Mouse (Mus musculus) G1E (cell line): Measurements from ENCODE around the gene Fxyd7. TPM values are rescaled to one million over a fixed set of nuclear protein-coding genes. Genes with fewer than 3 reads are reported as not detected.

Source experiments
- ATAC-seq: 2 replicates; pipeline ENCODE4 v1.8.0; 2016; ENCODE audit warnings: mild to moderate bottlenecking; ENCODE audit not compliant: insufficient number of reproducible peaks, poor library complexity, low FRiP score, severe bottlenecking; ENCODE audit errors: extremely low read depth
- DNase-seq: peaks from one replicate; pipeline ENCODE4 v3.0.0; 2012; ENCODE audit warnings: low spot score
- H3K27me3 ChIP-seq: 2 replicates; pipeline ENCODE4 v1.6.1; 2012; ENCODE audit warnings: mild to moderate bottlenecking, low read length, inconsistent platforms; ENCODE audit not compliant: insufficient read depth
- H3K36me3 ChIP-seq: replicated peaks from 2 replicates; pipeline ENCODE3; 2012; ENCODE audit warnings: mild to moderate bottlenecking, inconsistent platforms
- H3K4me1 ChIP-seq: 2 replicates; pipeline ENCODE4 v1.6.1; 2012; ENCODE audit warnings: low read depth, low read length, inconsistent platforms, mixed read lengths; ENCODE audit not compliant: insufficient read depth
- H3K4me3 ChIP-seq: 2 replicates; pipeline ENCODE4 v1.5.1; 2012; ENCODE audit warnings: low read depth, mild to moderate bottlenecking, inconsistent platforms, low read length, moderate library complexity, mixed read lengths
- H3K9me3 ChIP-seq: replicated peaks from 2 replicates; pipeline ENCODE4 v1.6.1; 2012; ENCODE audit warnings: inconsistent platforms
- CTCF ChIP-seq: IDR thresholded peaks from 2 replicates; pipeline ENCODE4 v1.5.1; 2012; ENCODE audit warnings: low read depth, low read length, inconsistent platforms, mixed read lengths
- GATA1 ChIP-seq: IDR thresholded peaks from 2 replicates; pipeline ENCODE4 v1.6.1; 2012; ENCODE audit warnings: borderline replicate concordance, low read length, inconsistent platforms, mixed read lengths
- GATA2 ChIP-seq: IDR thresholded peaks from 2 replicates; pipeline ENCODE4 v1.6.1; 2012; ENCODE audit warnings: low read depth, low read length, inconsistent platforms, borderline replicate concordance
- POLR2AphosphoS5 ChIP-seq: IDR thresholded peaks from 2 replicates; pipeline ENCODE4 v1.6.1; 2012; ENCODE audit warnings: low read depth, low read length, inconsistent platforms; ENCODE audit not compliant: insufficient replicate concordance
- TAL1 ChIP-seq: conservative IDR thresholded peaks from 2 replicates; pipeline ENCODE4 v1.6.1; 2012; ENCODE audit warnings: low read depth, low read length, inconsistent platforms, mixed read lengths
- polyA plus RNA-seq: library from polyadenylated mRNA; stranded (reverse); fragments of >175 nt; gene quantifications from 2 replicates; pipeline ENCODE4 v1.2.3, GENCODE M21; 2012
- total RNA-seq, 2 experiments: library from RNA; stranded (forward) in 1 of 2; stranded (reverse) in 1 of 2; fragments of 200-1000 nt in 1 of 2; fragments of >200 nt in 1 of 2; fragmentation: Nextera tagmentation in 1 of 2; gene quantifications; 2 replicates each; pipeline ENCODE4 v1.2.3; 2014 to 2017

The Fxyd7 gene
- total and polyA plus RNA-seq, 3 experiments = not detected

DNA sequence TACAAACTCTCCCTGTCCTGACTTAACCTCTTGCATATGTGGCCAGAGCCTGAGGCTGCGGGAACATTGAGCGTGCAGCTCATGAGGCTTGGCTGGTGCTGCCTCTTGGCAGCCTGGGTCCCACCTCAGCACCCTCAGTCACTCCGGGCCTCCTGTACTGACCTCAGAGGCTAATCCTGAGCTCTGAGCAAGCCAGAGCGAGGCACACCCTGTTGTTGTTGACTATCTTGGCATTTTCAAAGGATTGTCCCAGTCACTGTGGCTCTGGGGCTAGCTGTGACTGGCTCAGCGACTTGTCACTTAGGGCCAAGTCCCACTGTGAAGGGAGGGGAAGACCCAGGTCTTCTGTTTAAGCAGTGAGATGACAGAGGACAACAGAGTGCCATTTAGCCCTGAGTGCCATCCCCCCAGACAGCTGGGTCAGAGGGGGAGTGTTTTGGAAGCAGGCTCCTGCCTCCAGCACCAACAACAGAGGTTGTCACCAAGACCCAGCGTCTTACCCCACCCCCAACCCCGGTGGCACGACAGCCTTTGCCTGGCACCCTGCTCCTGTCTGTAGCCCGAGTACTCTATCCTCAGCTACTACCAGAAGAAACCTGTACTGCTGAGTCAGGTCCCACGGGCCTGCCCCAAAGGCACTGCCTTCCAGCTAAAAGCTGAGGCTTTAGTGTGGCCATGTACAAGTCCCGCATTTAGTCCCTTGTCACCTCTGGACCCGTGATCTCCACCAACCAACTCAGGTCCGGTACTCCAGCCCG lies 31.7 kb upstream of the Fxyd7 start:
- no peak overlapping the region for H3K4me3 ChIP-seq
- no peaks in the 10 kb centered on the region for H3K36me3 ChIP-seq
- no peaks in the 10 kb centered on the region for H3K4me1 ChIP-seq
- ATAC-seq (no peak), DNase-seq (no peak)
- no peaks in the 10 kb centered on the region; the same call in 1 of the 2 replicates for H3K27me3 ChIP-seq
- H3K9me3 ChIP-seq = peaks cover 19% of the 10 kb centered on the region
- TF ChIP-seq GATA2 (no peak), TAL1 (no peak), CTCF (no peak), GATA1 (no peak), POLR2AphosphoS5 (no peak)

DNA sequence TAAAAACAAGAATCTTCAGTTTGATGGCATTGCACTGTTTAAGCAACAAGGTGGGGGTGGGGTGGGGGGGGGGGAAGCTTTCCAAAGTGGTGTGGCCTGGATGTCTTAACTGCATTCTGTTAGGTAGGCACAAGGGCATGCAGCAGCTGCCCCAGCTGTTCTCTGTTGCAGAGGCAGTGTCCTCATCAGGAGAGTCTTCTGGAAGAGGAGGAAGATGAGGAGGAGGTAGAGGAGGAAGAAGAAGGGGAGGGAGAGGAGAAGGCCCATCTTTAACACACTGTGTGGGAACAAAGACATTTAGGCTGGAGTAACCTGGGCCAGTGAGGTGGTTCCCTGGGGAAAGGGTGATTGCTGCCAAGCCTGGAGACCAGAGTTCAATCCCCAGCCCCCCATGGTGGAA lies 30.8 kb upstream of the Fxyd7 start:
- Histone ChIP-seq H3K4me1 (no peaks in the 10 kb centered on the region), H3K27me3 (no peaks in the 10 kb centered on the region; the same call in 1 of the 2 replicates), H3K9me3 (peaks cover 19% of the 10 kb centered on the region), H3K4me3 (no peak overlapping the region), H3K36me3 (no peaks in the 10 kb centered on the region)
- DNase-seq (no peak), ATAC-seq (no peak)
- no peak for TF ChIP-seq POLR2AphosphoS5
- no peak for TF ChIP-seq CTCF
- no peak for TF ChIP-seq TAL1
- no peak for TF ChIP-seq GATA1
- no peak for TF ChIP-seq GATA2

DNA sequence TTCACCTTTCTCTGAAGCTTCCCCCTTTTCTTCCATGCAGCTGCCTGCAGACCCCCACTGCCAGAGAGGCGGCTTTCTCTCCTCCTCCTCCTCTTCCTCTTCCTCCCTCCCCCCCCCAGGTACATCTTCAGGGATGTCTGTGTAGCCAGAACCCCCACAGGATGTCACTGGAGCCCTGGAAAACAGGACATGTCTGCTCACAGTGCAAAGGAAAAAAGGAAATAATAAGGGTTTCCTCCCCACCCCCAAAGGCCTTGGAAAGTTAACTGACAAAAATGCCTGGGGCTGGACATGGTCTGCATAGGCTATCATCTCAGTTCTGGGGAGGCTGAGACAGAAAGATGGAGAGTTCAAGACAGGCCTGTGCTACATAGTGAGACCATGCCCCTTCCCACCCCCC lies 29.8 kb upstream of the Fxyd7 start:
- ATAC-seq = no peak

DNA sequence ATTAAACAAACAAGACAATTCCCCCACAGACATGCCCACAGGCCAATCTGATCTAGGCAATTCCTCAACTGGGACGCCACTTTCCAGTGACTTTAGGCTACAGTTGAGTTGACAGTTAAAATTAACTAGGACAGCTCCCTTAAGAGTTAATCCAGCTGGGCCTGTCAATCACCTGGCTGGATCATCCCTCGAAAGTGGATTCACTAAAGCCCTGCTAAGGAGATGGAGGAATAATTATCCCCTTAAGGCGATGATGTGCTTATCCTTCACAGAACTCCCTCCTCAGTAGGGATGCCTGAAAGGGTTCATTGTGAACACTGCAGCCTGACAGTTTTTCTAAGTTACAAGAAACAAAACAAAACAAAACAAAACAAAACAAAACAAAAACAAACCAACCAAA lies 29.3 kb upstream of the Fxyd7 start:
- DNase-seq (no peak), ATAC-seq (no peak)
- no peak for TF ChIP-seq POLR2AphosphoS5
- no peak for TF ChIP-seq GATA2
- TF ChIP-seq CTCF = no peak
- no peak for TF ChIP-seq TAL1
- TF ChIP-seq GATA1 = no peak

More for the DNA sequence above, 29.8 kb upstream of the Fxyd7 start:
- Histone ChIP-seq H3K4me3 (no peak overlapping the region), H3K4me1 (no peaks in the 10 kb centered on the region), H3K36me3 (no peaks in the 10 kb centered on the region), H3K27me3 (no peaks in the 10 kb centered on the region; the same call in 1 of the 2 replicates), H3K9me3 (peaks cover 17% of the 10 kb centered on the region)
- TF ChIP-seq TAL1 = no peak
- TF ChIP-seq GATA1 = no peak
- no peak for TF ChIP-seq GATA2
- no peak for TF ChIP-seq POLR2AphosphoS5
- no peak for TF ChIP-seq CTCF
- no peak for DNase-seq

DNA sequence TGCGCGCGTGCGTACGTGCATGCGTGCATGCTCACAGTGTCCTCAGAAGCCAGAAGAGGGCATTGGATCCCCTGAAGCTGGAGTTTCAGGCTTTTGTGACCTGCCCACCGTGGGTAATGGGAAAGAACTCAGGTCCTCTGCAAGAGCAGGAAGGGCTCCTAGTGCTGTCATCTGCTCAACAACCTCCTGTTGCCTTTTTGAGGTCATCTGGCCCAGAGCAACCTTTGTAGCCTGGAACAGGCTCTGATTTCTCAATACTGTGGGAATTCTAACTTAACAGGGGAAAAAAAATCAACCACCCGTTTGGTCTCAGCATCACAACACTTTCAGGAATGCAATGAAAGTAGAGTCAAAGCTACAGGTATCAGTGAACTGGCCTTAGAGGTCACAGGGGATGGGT lies 28.4 kb upstream of the Fxyd7 start:
- no peak for ATAC-seq
- Histone ChIP-seq H3K27me3 (no peaks in the 10 kb centered on the region; the same call in 1 of the 2 replicates), H3K4me1 (no peaks in the 10 kb centered on the region), H3K4me3 (no peak overlapping the region), H3K9me3 (peaks cover 19% of the 10 kb centered on the region), H3K36me3 (no peaks in the 10 kb centered on the region)
- no peak for DNase-seq
- TF ChIP-seq GATA2 = no peak
- no peak for TF ChIP-seq GATA1
- no peak for TF ChIP-seq POLR2AphosphoS5
- no peak for TF ChIP-seq CTCF
- TF ChIP-seq TAL1 = no peak

More for the DNA sequence above, 29.3 kb upstream of the Fxyd7 start:
- no peak overlapping the region for H3K4me3 ChIP-seq
- H3K4me1 ChIP-seq = no peaks in the 10 kb centered on the region
- H3K36me3 ChIP-seq = no peaks in the 10 kb centered on the region
- peaks cover 18% of the 10 kb centered on the region for H3K9me3 ChIP-seq
- H3K27me3 ChIP-seq = no peaks in the 10 kb centered on the region; the same call in 1 of the 2 replicates

DNA sequence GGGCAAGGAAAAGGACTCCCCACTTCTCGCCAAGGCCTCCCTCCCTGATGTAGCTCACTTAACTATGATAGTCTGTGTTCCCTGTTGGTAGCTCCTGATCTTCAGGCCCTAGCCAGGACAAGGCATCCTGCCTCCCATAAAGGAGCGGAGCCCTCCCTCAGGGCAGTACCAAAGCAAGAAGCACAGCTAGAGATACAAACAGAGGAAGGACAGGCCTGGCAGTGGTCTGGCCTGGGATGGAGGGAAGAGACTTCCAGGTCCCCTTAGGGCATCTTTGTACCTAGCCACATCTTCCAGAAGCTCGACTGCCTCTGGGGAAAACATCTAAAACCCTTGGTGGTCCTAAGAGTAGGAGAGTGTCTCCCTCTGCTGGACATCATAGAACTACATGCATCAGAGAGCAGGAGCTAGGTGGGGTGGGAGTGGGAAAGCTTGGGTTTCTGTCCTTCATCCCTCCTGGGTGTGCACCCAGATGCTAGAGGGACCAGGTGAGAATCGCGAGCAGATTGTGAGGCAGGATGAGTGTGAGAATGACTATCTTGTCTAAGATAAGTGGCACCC lies 26.7 kb upstream of the Fxyd7 start:
- DNase-seq (no peak), ATAC-seq (no peak)
- TF ChIP-seq GATA1 (no peak), TAL1 (no peak), POLR2AphosphoS5 (no peak), GATA2 (no peak), CTCF (no peak)
- Histone ChIP-seq H3K9me3 (peaks cover 14% of the 10 kb centered on the region), H3K4me3 (no peak overlapping the region), H3K27me3 (no peaks in the 10 kb centered on the region; the same call in 1 of the 2 replicates), H3K36me3 (no peaks in the 10 kb centered on the region), H3K4me1 (no peaks in the 10 kb centered on the region)
